In the genomic region with DNA sequence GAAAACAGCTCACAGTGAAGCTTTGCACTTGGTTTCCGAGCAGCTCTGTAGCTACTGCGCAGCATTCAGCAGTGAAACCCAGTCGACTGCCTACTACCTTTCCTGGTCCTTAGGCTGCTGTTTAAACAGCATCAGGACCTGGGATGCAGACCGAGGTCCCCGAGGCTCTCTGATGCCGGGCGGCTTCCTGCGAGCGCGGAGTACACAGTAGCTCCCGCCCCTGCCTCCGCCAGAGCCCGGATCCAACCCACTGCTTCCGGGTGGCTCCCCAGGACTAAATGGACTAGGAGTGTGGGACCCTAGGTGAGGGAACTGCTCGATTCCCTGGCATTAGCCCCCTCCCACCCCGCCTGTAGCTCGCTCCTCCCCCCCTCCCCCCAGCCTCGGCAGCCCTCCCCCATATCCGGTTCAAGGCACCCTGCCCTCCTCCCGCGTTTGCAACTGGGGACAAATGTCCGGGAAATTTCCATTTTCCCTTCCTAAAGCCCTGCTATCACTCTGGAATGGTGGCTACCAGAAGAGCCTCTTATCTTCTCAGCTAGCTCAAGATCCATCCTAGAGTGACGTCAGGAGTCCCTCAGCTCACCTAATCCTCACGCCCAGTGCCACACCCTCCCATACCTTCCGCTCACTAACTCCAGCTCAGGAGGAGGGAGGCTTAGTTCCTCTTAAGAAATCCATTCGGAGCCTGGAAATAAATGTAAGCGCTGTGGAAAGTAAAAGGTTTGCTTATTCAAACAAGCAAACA, we compare ENCODE assay signal across 8 mouse cellular contexts. TPM values are rescaled to one million over a fixed set of nuclear protein-coding genes. Genes with fewer than 3 reads are reported as not detected.
DNase-seq lines count a peak whose midpoint lies in the region; ATAC-seq and TF ChIP-seq lines count a peak whose summit lies in the region.

No protein-coding gene starts in this region.

- H3K4me1 ChIP-seq in kidney, adult 2 months (ENCODE audit: control insufficient read depth, insufficient read depth, low read length) = no peaks in the 10 kb centered on the region; the same call in 1 of the 2 replicates
- H3K4me1 ChIP-seq in hindbrain, postnatal 0 days (ENCODE audit: insufficient read depth, low read length) = no peaks in the 10 kb centered on the region
- peaks cover 5% of the 10 kb centered on the region; the same call in 1 of the 2 replicates for H3K4me1 ChIP-seq in limb, embryonic 14.5 days (ENCODE audit: control insufficient read depth, insufficient read depth, low read length)
- peaks cover 7% of the 10 kb centered on the region for H3K4me1 ChIP-seq in midbrain, embryonic 13.5 days (replicated peaks)
- peaks cover 3% of the 10 kb centered on the region; the same call in 1 of the 2 replicates for H3K4me1 ChIP-seq in spleen, adult 2 months (ENCODE audit: control insufficient read depth, insufficient read depth, insufficient read length)

- peak overlapping the region; percentile 72 for H3K9ac ChIP-seq in hindbrain, postnatal 0 days (replicated peaks; ENCODE audit: low read length)
- peak overlapping the region; percentile 83 for H3K9ac ChIP-seq in limb, embryonic 14.5 days (ENCODE audit: low read depth, low read length, severe bottlenecking)
- peak overlapping the region; percentile 70 for H3K9ac ChIP-seq in midbrain, embryonic 13.5 days (replicated peaks)

- H3K27me3 ChIP-seq in kidney, adult 2 months (replicated peaks; ENCODE audit: control insufficient read depth, insufficient read depth, low read length) = no peaks in the 10 kb centered on the region
- H3K27me3 ChIP-seq in hindbrain, postnatal 0 days (ENCODE audit: insufficient read depth, low read length) = no peaks in the 10 kb centered on the region
- no peaks in the 10 kb centered on the region for H3K27me3 ChIP-seq in limb, embryonic 14.5 days (ENCODE audit: control insufficient read depth, insufficient read depth, low read length)
- H3K27me3 ChIP-seq in midbrain, embryonic 13.5 days = peaks cover 9% of the 10 kb centered on the region; the same call in 1 of the 2 replicates
- H3K27me3 ChIP-seq in spleen, adult 2 months (ENCODE audit: control insufficient read depth, insufficient read depth, low read length) = no peaks in the 10 kb centered on the region

- no peak for DNase-seq in kidney, adult 2 months
- no peak for DNase-seq in kidney, adult 9 months
- peak; percentile 79 for DNase-seq in cerebellum, adult 9-10 months
- peak; percentile 58 for DNase-seq in gastrocnemius, postnatal 10 days
- peak; percentile 72 for DNase-seq in hindbrain, postnatal 0 days (ENCODE audit: low spot score)
- DNase-seq in limb, embryonic 14.5 days (ENCODE audit: low spot score) = peak; percentile 59
- DNase-seq in spleen, adult 2 months (ENCODE audit: low read depth in 1 of 2, low spot score in 2 of 2) = peak in 1 of 2 experiments; percentile 57

- peak; percentile 31 for TF ChIP-seq POLR2A in kidney, adult 2 months (IDR thresholded peaks at IDR 0.05; ENCODE audit: low read depth, low read length)
- TF ChIP-seq POLR2A in limb, embryonic 14.5 days (IDR thresholded peaks at IDR 0.05; ENCODE audit: borderline replicate concordance, extremely low read depth, insufficient read depth, insufficient read length) = no peak
- no peak; the same call in 1 of the 2 replicates for TF ChIP-seq POLR2A in spleen, adult 2 months (IDR thresholded peaks at IDR 0.05; ENCODE audit: low read depth, low read length)

- no peaks in the 10 kb centered on the region for H3K9me3 ChIP-seq in hindbrain, postnatal 0 days (ENCODE audit: low read length)
- H3K9me3 ChIP-seq in limb, embryonic 14.5 days (ENCODE audit: control insufficient read depth, low read length) = no peaks in the 10 kb centered on the region
- no peaks in the 10 kb centered on the region for H3K9me3 ChIP-seq in midbrain, embryonic 13.5 days

- peak overlapping the region; percentile 71 for H3K4me2 ChIP-seq in hindbrain, postnatal 0 days (ENCODE audit: low read depth, low read length)
- peak overlapping the region; percentile 80 for H3K4me2 ChIP-seq in limb, embryonic 14.5 days (replicated peaks; ENCODE audit: low read depth, low read length, severe bottlenecking)
- peak overlapping the region; percentile 67 for H3K4me2 ChIP-seq in midbrain, embryonic 13.5 days (replicated peaks)

- TF ChIP-seq CTCF in kidney, adult 2 months (conservative IDR thresholded peaks at IDR 0.05; ENCODE audit: insufficient read depth, insufficient read length, low read depth, low read length) = no peak
- TF ChIP-seq CTCF in hindbrain, postnatal 0 days (IDR thresholded peaks at IDR 0.05; ENCODE audit: low read depth) = no peak
- no peak for TF ChIP-seq CTCF in spleen, adult 2 months (IDR thresholded peaks at IDR 0.05; ENCODE audit: extremely low read depth, insufficient read depth, insufficient read length, insufficient replicate concordance)

- ATAC-seq in hindbrain, postnatal 0 days = peak; percentile 73
- peak; percentile 60 for ATAC-seq in limb, embryonic 14.5 days (ENCODE audit: low FRiP score, low read depth)
- peak; percentile 88 for ATAC-seq in midbrain, embryonic 13.5 days

- peak overlapping the region; percentile 80 for H3K4me3 ChIP-seq in kidney, adult 2 months (ENCODE audit: insufficient read depth, low read depth, low read length)
- peak overlapping the region; percentile 77 for H3K4me3 ChIP-seq in hindbrain, postnatal 0 days (ENCODE audit: low read length)
- H3K4me3 ChIP-seq in limb, embryonic 14.5 days (replicated peaks; ENCODE audit: low read length) = peak overlapping the region; percentile 63
- peak overlapping the region; percentile 70 for H3K4me3 ChIP-seq in midbrain, embryonic 13.5 days (replicated peaks)
- H3K4me3 ChIP-seq in spleen, adult 2 months (ENCODE audit: extremely low read depth, insufficient read depth, insufficient read length) = peak overlapping the region; percentile 99

- WGBS in kidney, adult 2 months = under 1% methylated on average over 26 of the region's 27 CpGs
- WGBS in hindbrain, postnatal 0 days = under 1% methylated on average over 27 of the region's 27 CpGs
- WGBS in limb, embryonic 14.5 days = 0% methylated on average over 25 of the region's 27 CpGs
- WGBS in midbrain, embryonic 13.5 days = 1% methylated on average over 27 of the region's 27 CpGs
- under 1% methylated on average over 27 of the region's 27 CpGs for WGBS in spleen, adult 2 months

- H3K27ac ChIP-seq in kidney, adult 2 months (ENCODE audit: insufficient read depth, low read depth, low read length) = peak overlapping the region; percentile 88
- H3K27ac ChIP-seq in hindbrain, postnatal 0 days = peak overlapping the region; percentile 94
- peak overlapping the region; percentile 95 for H3K27ac ChIP-seq in limb, embryonic 14.5 days (replicated peaks; ENCODE audit: low read depth, low read length)
- H3K27ac ChIP-seq in midbrain, embryonic 13.5 days = peak overlapping the region; percentile 84
- peak overlapping the region; percentile 100 for H3K27ac ChIP-seq in spleen, adult 2 months (ENCODE audit: insufficient read depth, low read length)

- no peaks in the 10 kb centered on the region for H3K36me3 ChIP-seq in kidney, adult 2 months (ENCODE audit: control insufficient read depth, insufficient read depth, low read length)
- no peaks in the 10 kb centered on the region for H3K36me3 ChIP-seq in hindbrain, postnatal 0 days (ENCODE audit: insufficient read depth, low read length)
- no peaks in the 10 kb centered on the region for H3K36me3 ChIP-seq in limb, embryonic 14.5 days (ENCODE audit: control insufficient read depth, insufficient read depth, low read length)
- H3K36me3 ChIP-seq in midbrain, embryonic 13.5 days = no peaks in the 10 kb centered on the region
- no peaks in the 10 kb centered on the region for H3K36me3 ChIP-seq in spleen, adult 2 months (ENCODE audit: control insufficient read depth, insufficient read depth, low read length)

RNA-seq across cellular contexts. Expression of gene Haao, which starts 14.5 kb away (rescaled TPM):
- polyA plus RNA-seq in kidney, adult 2 months (2012; rRNA removed) = 201 and 213 TPM in 2 replicates
- under 1 TPM in 1 of 2 experiments, not detected in 1; 0.16 TPM for total RNA-seq in gastrocnemius, postnatal 10 days (2021)
- total RNA-seq in hindbrain, postnatal 0 days (2014; rRNA removed) = 0.65 and 1.3 TPM in 2 replicates
- polyA plus RNA-seq in hindbrain, postnatal 0 days (2015; fragmentation: Nextera tagmentation; extraction: Ambion mirVana) = 0.28 and 0.76 TPM in 2 replicates
- 0.92 and 1.2 TPM in 2 replicates for polyA plus RNA-seq in limb, embryonic 14.5 days (2012; rRNA removed)
- polyA plus RNA-seq in limb, embryonic 14.5 days (2014; fragmentation: Nextera tagmentation; extraction: Ambion mirVana) = 1.3 and 2.0 TPM in 2 replicates
- 0.31 TPM in 1 of 2 replicates, not detected in the other for polyA plus RNA-seq in midbrain, embryonic 13.5 days (2015; fragmentation: Nextera tagmentation; extraction: Ambion mirVana)
- polyA plus RNA-seq in spleen, adult 2 months (2012; rRNA removed) = 98.5 and 112 TPM in 2 replicates

Comparison
In these comparisons a context has a peak if more than half of its experiments do, and no peak if none do; other contexts are left out.
1. DNase-seq: peak in cerebellum, adult 9-10 months (single experiment), gastrocnemius, postnatal 10 days (single experiment), hindbrain, postnatal 0 days (single experiment) and limb, embryonic 14.5 days (single experiment); none in kidney, adult 2 months (single experiment) and kidney, adult 9 months (single experiment).
2. RNA of gene Haao, which starts 14.5 kb away (polyA plus RNA-seq): 201 to 213 TPM in kidney, adult 2 months and 98.5 to 112 TPM in spleen, adult 2 months; 0.92 to 2.0 TPM in limb, embryonic 14.5 days, 0.31 TPM in midbrain, embryonic 13.5 days and 0.28 to 0.76 TPM in hindbrain, postnatal 0 days; every median in the first group is over 10 times any median in the second.
3. Peak in every context shown above with its lines, with median percentiles within 50 percentile points of each other: H3K27ac ChIP-seq, H3K4me3 ChIP-seq, ATAC-seq, H3K4me2 ChIP-seq and H3K9ac ChIP-seq.